Mouse (Mus musculus): Measurements from ENCODE around the gene Zdhhc6. TPM values are rescaled to one million over a fixed set of nuclear protein-coding genes. Genes with fewer than 3 reads are reported as not detected.

The Zdhhc6 gene
- polyA plus RNA-seq, 1 experiment from 2014 or later, result 72.1 TPM

DNA sequence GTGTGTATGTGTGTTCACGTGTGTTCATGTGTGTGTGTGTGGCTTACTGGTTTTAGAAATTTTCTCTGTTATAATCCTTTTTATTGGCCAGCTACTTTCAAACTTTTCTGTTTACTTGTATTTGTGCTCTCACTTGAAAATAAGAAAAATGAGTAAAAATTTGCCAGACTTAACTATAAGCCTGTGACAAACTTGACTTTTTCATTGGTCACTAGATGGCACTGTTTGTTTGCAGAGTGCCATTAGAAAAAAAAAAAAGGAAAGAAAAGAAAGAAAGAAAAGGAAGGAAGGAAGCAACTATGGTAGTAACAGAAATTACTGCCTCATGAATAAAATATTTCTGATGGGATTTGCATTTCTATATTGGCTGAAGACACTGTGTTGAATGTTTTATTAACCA lies 20.0 kb upstream of the Zdhhc6 start:
- H3K4me2 ChIP-seq, result no peak overlapping the region
- H3K4me3 ChIP-seq, result no peak overlapping the region
- ATAC-seq (ENCODE audit: insufficient number of reproducible peaks, low FRiP score), result no peak
- no peaks in the 10 kb centered on the region for H3K27me3 ChIP-seq (replicated peaks)
- H3K36me3 ChIP-seq, result 0 out of 2 replicates have a peak, but pooled peaks cover under 1% of the 10 kb centered on the region
- H3K9me3 ChIP-seq (replicated peaks), result no peaks in the 10 kb centered on the region
- WGBS, result 91% methylated on average over 1 of the region's 1 CpGs
- H3K4me1 ChIP-seq (replicated peaks), result peaks cover 11% of the 10 kb centered on the region
- H3K27ac ChIP-seq (ENCODE audit: poor library complexity, severe bottlenecking), result no peak overlapping the region
- H3K9ac ChIP-seq, result no peak overlapping the region

DNA sequence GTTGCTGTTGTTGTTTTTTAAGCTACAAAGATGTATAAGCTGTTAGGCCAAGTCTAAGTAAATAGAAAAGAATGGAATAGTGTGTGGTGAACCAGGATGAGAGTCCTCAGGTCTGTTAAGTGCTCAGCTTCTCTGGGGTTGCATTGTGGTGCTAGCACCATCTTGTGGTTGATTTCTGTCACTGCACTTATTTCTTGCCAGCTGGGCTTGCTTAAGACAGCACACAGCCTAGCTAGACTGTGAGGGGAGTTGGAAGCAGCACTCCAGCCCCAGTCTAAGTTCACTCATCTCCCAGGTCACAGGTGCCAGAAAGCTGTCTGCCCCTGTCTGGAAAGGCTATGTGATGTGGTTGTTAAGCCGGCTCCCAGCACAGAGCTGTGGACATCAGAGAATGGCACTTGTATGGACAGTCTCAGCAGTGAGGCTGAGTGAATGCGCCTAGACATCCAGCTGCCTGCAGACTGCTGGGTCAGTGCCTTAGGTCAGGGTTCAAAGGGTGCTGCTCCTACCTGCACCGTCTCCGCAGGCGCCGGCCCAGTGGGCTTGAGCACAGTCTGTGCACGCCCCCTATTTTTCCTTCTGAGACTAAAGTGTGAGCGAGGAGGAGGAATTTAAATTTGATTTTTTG lies 16.9 kb upstream of the Zdhhc6 start:
- H3K27ac ChIP-seq (ENCODE audit: poor library complexity, severe bottlenecking), result no peak overlapping the region
- H3K4me3 ChIP-seq, result no peak overlapping the region
- no peaks in the 10 kb centered on the region for H3K27me3 ChIP-seq (replicated peaks)
- no peaks in the 10 kb centered on the region for H3K9me3 ChIP-seq (replicated peaks)
- no peak overlapping the region for H3K4me2 ChIP-seq
- H3K9ac ChIP-seq, result no peak overlapping the region
- peaks cover 11% of the 10 kb centered on the region for H3K4me1 ChIP-seq (replicated peaks)
- WGBS, result 93% methylated on average over 8 of the region's 8 CpGs
- H3K36me3 ChIP-seq, result peaks cover 29% of the 10 kb centered on the region
- ATAC-seq (ENCODE audit: insufficient number of reproducible peaks, low FRiP score), result peak; percentile 71; the same call in 1 of the 2 replicates

DNA sequence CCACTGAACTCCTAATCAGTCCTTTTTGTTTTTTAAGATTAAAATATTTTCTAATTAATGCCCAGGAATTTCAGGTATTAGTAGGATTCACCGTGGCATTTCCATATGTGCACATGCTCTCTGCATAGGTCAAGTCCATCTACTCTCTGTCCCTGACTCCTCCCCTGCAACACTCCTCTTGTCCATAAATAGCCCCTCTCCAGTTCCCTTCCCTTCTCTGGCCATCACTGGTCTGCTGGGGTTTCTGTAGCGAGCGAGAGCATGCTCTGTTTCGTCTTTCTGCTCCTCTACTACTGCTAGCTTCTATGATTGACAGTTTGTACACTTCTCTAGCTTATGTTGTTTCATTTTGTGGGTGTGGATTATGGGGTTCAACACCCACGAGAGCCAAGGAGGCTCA lies 15.9 kb upstream of the Zdhhc6 start:
- Histone ChIP-seq H3K27me3 (replicated peaks) (no peaks in the 10 kb centered on the region), H3K27ac (ENCODE audit: poor library complexity, severe bottlenecking) (peak overlapping the region; percentile 73), H3K9me3 (replicated peaks) (no peaks in the 10 kb centered on the region), H3K36me3 (peaks cover 29% of the 10 kb centered on the region), H3K4me3 (no peak overlapping the region), H3K4me1 (replicated peaks) (peaks cover 11% of the 10 kb centered on the region), H3K4me2 (peak overlapping the region; percentile 14; the same call in 1 of the 2 replicates), H3K9ac (no peak overlapping the region)
- 57% methylated on average over 5 of the region's 5 CpGs for WGBS
- peak; percentile 48; the same call in 1 of the 2 replicates for ATAC-seq (ENCODE audit: insufficient number of reproducible peaks, low FRiP score)

GRCm38 (mm10) chr19:55327510-55327909 lies 11.7 kb upstream of the Zdhhc6 start:
- Histone ChIP-seq H3K4me1 (replicated peaks) (peaks cover 11% of the 10 kb centered on the region), H3K4me2 (no peak overlapping the region), H3K4me3 (no peak overlapping the region), H3K9me3 (replicated peaks) (no peaks in the 10 kb centered on the region), H3K9ac (no peak overlapping the region), H3K27me3 (replicated peaks) (no peaks in the 10 kb centered on the region), H3K36me3 (peaks cover 47% of the 10 kb centered on the region), H3K27ac (ENCODE audit: poor library complexity, severe bottlenecking) (no peak overlapping the region)
- ATAC-seq (ENCODE audit: insufficient number of reproducible peaks, low FRiP score), result no peak
- 91% methylated on average over 4 of the region's 4 CpGs for WGBS

DNA sequence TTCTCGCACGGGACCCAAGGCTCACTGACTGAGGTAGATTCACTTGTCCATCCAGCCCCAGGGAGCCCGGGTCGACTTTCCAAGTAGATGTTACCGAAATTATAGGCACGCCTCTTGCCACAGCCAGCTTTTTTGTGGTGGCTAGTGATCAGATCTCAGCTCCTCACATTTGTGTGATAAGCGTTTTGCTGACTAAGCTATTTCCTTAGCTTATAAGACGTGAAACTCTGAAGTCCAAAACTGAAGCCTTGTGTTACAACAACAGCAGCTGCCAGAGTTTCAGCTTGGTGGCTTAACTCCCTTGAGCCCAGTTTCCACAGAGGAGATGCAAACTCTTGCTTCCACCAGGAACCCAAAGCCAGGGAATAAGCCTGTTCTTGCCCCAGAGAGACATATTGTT lies 6.8 kb upstream of the Zdhhc6 start:
- no peak for ATAC-seq (ENCODE audit: insufficient number of reproducible peaks, low FRiP score)
- 0 out of 2 replicates have a peak, but pooled peaks cover 4% of the 10 kb centered on the region for H3K4me1 ChIP-seq (replicated peaks)
- 91% methylated on average over 8 of the region's 8 CpGs for WGBS
- no peaks in the 10 kb centered on the region for H3K9me3 ChIP-seq (replicated peaks)
- H3K4me3 ChIP-seq, result no peak overlapping the region
- H3K27ac ChIP-seq (ENCODE audit: poor library complexity, severe bottlenecking), result no peak overlapping the region
- H3K9ac ChIP-seq, result no peak overlapping the region
- no peaks in the 10 kb centered on the region for H3K27me3 ChIP-seq (replicated peaks)
- peaks cover 22% of the 10 kb centered on the region for H3K36me3 ChIP-seq
- no peak overlapping the region for H3K4me2 ChIP-seq

GRCm38 (mm10) chr19:55319521-55319920 lies 3.7 kb upstream of the Zdhhc6 start:
- Histone ChIP-seq H3K4me1 (replicated peaks) (peaks cover 16% of the 10 kb centered on the region), H3K4me3 (no peak overlapping the region), H3K4me2 (no peak overlapping the region), H3K9me3 (replicated peaks) (no peaks in the 10 kb centered on the region), H3K27me3 (replicated peaks) (no peaks in the 10 kb centered on the region), H3K9ac (no peak overlapping the region), H3K36me3 (peaks cover 18% of the 10 kb centered on the region), H3K27ac (ENCODE audit: poor library complexity, severe bottlenecking) (no peak overlapping the region)
- WGBS, result 61% methylated on average over 5 of the region's 5 CpGs
- ATAC-seq (ENCODE audit: insufficient number of reproducible peaks, low FRiP score), result no peak

- H3K4me3 ChIP-seq, result no peak overlapping the region
- H3K4me2 ChIP-seq, result no peak overlapping the region
- H3K27me3 ChIP-seq (replicated peaks), result no peaks in the 10 kb centered on the region
- H3K27ac ChIP-seq (ENCODE audit: poor library complexity, severe bottlenecking), result no peak overlapping the region
- no peak overlapping the region for H3K9ac ChIP-seq
- 58% methylated on average over 3 of the region's 3 CpGs for whole genome bisulfite sequencing
- no peaks in the 10 kb centered on the region for H3K9me3 ChIP-seq (replicated peaks)
- ATAC-seq (ENCODE audit: insufficient number of reproducible peaks, low FRiP score), result no peak
- peaks cover 15% of the 10 kb centered on the region; the same call in 1 of the 2 replicates for H3K36me3 ChIP-seq
- H3K4me1 ChIP-seq (replicated peaks), result peaks cover 18% of the 10 kb centered on the region
These were observed 3.2 kb upstream of the Zdhhc6 start for GRCm38 (mm10) chr19:55319036-55319435.

DNA sequence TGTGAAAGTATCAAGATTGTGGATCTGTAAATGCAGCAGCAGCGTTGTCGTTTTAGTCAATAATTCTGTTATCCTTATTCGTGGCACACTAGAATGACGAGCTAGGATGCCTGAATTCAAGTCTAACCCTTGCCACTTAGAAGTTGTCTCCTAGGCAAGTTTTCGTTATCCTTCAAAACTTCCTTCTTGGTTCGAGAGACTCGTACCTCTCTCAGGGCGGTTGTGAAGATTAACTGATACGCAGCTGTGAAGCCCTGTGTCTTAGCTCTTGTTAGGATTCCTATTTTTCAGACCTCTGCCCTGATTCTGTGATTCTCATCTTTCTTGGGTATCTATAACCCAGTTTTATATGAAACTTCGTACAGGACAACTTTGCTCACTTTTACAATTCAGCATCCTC lies 1.1 kb upstream of the Zdhhc6 start:
- Histone ChIP-seq H3K36me3 (peaks cover 2% of the 10 kb centered on the region; the same call in 1 of the 2 replicates), H3K27me3 (replicated peaks) (no peaks in the 10 kb centered on the region), H3K4me1 (replicated peaks) (peaks cover 26% of the 10 kb centered on the region), H3K4me3 (peak overlapping the region; percentile 92), H3K27ac (ENCODE audit: poor library complexity, severe bottlenecking) (no peak overlapping the region), H3K9me3 (replicated peaks) (no peaks in the 10 kb centered on the region), H3K9ac (no peak overlapping the region), H3K4me2 (peak overlapping the region; percentile 98)
- 44% methylated on average over 10 of the region's 10 CpGs for WGBS
- ATAC-seq (ENCODE audit: insufficient number of reproducible peaks, low FRiP score), result no peak

DNA sequence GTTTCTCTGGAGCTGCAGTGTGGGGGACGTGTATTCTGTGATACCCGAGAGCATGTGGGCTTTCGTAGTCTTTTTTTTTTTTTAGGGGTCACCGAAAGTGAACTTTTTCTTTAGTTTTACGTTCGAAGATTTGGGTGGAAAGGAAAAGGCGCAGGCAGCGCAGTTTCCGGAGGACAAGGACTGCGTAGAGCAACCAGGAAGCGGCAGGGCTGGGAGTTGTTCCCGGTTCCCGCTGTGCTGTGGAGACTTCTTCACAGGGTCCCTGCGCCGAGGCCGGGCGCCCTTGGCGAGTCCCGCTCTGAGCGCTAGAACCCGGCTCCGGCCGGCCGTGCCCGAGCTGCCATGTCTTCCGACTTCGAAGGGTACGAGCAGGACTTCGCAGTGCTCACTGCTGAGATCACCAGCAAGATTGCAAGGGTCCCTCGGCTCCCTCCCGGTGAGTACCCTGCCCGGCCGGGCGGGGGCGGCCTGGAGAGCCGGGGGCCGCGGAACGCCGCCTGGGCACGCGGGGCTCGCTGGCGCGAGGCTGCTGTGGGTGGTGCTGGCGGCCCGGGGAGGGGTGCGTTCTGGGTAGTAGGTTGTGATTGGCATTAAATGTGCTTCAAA lies 380 bp upstream of the Zdhhc6 start, which contains the start of gene Vti1a:
TSS of gene Vti1a (plus strand) at position 187 of the 606 bp plus-strand sequence.
- Histone ChIP-seq H3K9me3 (replicated peaks) (no peaks in the 10 kb centered on the region), H3K4me1 (replicated peaks) (peaks cover 26% of the 10 kb centered on the region), H3K4me2 (peak within 1 kb of the TSS; percentile 98), H3K27ac (ENCODE audit: poor library complexity, severe bottlenecking) (peak within 1 kb of the TSS; percentile 72), H3K27me3 (replicated peaks) (no peaks in the 10 kb centered on the region), H3K9ac (peak within 1 kb of the TSS; percentile 75), H3K4me3 (peak within 1 kb of the TSS; percentile 92), H3K36me3 (peaks cover 9% of the 10 kb centered on the region)
- ATAC-seq (ENCODE audit: insufficient number of reproducible peaks, low FRiP score), result peak; percentile 88
- under 1% methylated on average over 48 of the region's 48 CpGs for WGBS

- WGBS, result 96% methylated on average over 2 of the region's 2 CpGs
- Histone ChIP-seq H3K4me1 (replicated peaks) (peaks cover 23% of the 10 kb centered on the region), H3K9me3 (replicated peaks) (no peaks in the 10 kb centered on the region), H3K27me3 (replicated peaks) (no peaks in the 10 kb centered on the region), H3K4me3 (no peak overlapping the region), H3K4me2 (no peak overlapping the region), H3K27ac (ENCODE audit: poor library complexity, severe bottlenecking) (no peak overlapping the region), H3K36me3 (peaks cover 32% of the 10 kb centered on the region), H3K9ac (no peak overlapping the region)
- no peak for ATAC-seq (ENCODE audit: insufficient number of reproducible peaks, low FRiP score)
These were observed 2.2 kb downstream of the Zdhhc6 start for GRCm38 (mm10) chr19:55313649-55314048.

- Histone ChIP-seq H3K4me3 (no peak overlapping the region), H3K4me2 (no peak overlapping the region), H3K27me3 (replicated peaks) (no peaks in the 10 kb centered on the region), H3K27ac (ENCODE audit: poor library complexity, severe bottlenecking) (no peak overlapping the region), H3K36me3 (peaks cover 45% of the 10 kb centered on the region), H3K9me3 (replicated peaks) (no peaks in the 10 kb centered on the region), H3K9ac (no peak overlapping the region), H3K4me1 (replicated peaks) (peaks cover 20% of the 10 kb centered on the region)
- no peak for ATAC-seq (ENCODE audit: insufficient number of reproducible peaks, low FRiP score)
- 86% methylated on average over 8 of the region's 8 CpGs for WGBS
These were observed 4.0 kb downstream of the Zdhhc6 start for GRCm38 (mm10) chr19:55311874-55312273.

Data from heart, embryonic 12.5 days (tissue).